Mouse (Mus musculus) embryonic fibroblast, embryonic 13.5 days (primary cell): ENCODE measurements around the gene Hspa2.

ENCODE experiments used
- CTCF ChIP-seq: IDR thresholded peaks from 2 replicates; pipeline ENCODE4 v1.5.1; 2011; ENCODE audit warnings: mild to moderate bottlenecking, control low read depth, low read length, moderate library complexity, borderline replicate concordance; ENCODE audit not compliant: insufficient read depth
- POLR2A ChIP-seq: IDR thresholded peaks from 2 replicates; pipeline ENCODE4 v1.6.1; 2011; ENCODE audit warnings: low read depth, mild to moderate bottlenecking, control low read depth, low read length, moderate library complexity

DNA sequence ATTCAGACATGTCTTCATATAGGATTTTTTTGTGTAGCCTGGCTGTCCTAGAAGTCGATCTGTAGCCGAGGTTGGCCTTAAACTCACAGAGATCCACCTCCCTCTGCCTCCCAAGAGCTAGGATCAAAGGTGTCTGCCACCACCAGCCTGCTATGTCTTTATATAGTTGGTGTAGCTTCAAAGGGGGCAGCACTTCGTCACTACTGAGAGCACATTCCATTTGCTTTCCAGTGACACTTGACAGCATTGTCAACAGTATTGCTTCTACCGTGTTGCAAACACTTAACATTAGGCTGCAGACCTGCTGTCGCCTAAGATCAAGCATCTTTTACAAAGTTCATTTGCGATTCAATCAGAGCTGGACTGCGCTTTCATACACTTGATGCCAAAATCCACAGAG lies 30.1 kb downstream of the Hspa2 start:
- TF ChIP-seq CTCF (no peak), POLR2A (no peak)
